In genomic region chr2:77174313-77174712, GRCm38 (mm10) we compare ENCODE assay signal across 8 mouse cellular contexts. TPM values are rescaled to one million over a fixed set of nuclear protein-coding genes. Genes with fewer than 3 reads are reported as not detected.
DNase-seq lines count a peak whose midpoint lies in the region; ATAC-seq and TF ChIP-seq lines count a peak whose summit lies in the region.
"Had no signal": no experiment of that assay in that cellular context is flagged by ENCODE, and none has a peak within 500 bp of the region (broad histone marks: within the 10 kb centered on the region; RNA-seq: fewer than 3 reads in every experiment).

No protein-coding gene starts in this region.

- no peaks in the 10 kb centered on the region for H3K27me3 ChIP-seq in lung, embryonic 14.5 days (ENCODE audit: insufficient read depth, low read length)
- no peaks in the 10 kb centered on the region for H3K27me3 ChIP-seq in heart, embryonic 12.5 days (replicated peaks)
- no peaks in the 10 kb centered on the region for H3K27me3 ChIP-seq in kidney, postnatal 0 days (ENCODE audit: insufficient read depth, low read length)
- no peaks in the 10 kb centered on the region for H3K27me3 ChIP-seq in forebrain, embryonic 14.5 days (replicated peaks; ENCODE audit: control insufficient read depth, insufficient read depth, low read length)

- peaks cover 8% of the 10 kb centered on the region; the same call in 1 of the 2 replicates for H3K4me1 ChIP-seq in lung, embryonic 14.5 days (ENCODE audit: insufficient read depth)
- H3K4me1 ChIP-seq in lung, adult 2 months (ENCODE audit: control insufficient read depth, insufficient read depth, low read length): peaks cover 9% of the 10 kb centered on the region
- H3K4me1 ChIP-seq in heart, embryonic 12.5 days (replicated peaks): peaks cover 52% of the 10 kb centered on the region
- peaks cover 21% of the 10 kb centered on the region; the same call in 1 of the 2 replicates for H3K4me1 ChIP-seq in kidney, postnatal 0 days (replicated peaks; ENCODE audit: insufficient read depth, low read length)
- H3K4me1 ChIP-seq in forebrain, embryonic 14.5 days (ENCODE audit: control insufficient read depth, insufficient read depth, low read length): peaks cover 16% of the 10 kb centered on the region; the same call in 1 of the 2 replicates

- no peaks in the 10 kb centered on the region for H3K36me3 ChIP-seq in lung, embryonic 14.5 days (ENCODE audit: insufficient read depth)
- H3K36me3 ChIP-seq in heart, embryonic 12.5 days: no peaks in the 10 kb centered on the region
- no peaks in the 10 kb centered on the region for H3K36me3 ChIP-seq in kidney, postnatal 0 days (ENCODE audit: insufficient read depth, low read length)
- H3K36me3 ChIP-seq in forebrain, embryonic 14.5 days (ENCODE audit: control insufficient read depth, insufficient read depth, low read length): no peaks in the 10 kb centered on the region

- no peaks in the 10 kb centered on the region for H3K9me3 ChIP-seq in lung, embryonic 14.5 days (ENCODE audit: low read depth, low read length)
- no peaks in the 10 kb centered on the region for H3K9me3 ChIP-seq in heart, embryonic 12.5 days (replicated peaks)
- no peaks in the 10 kb centered on the region for H3K9me3 ChIP-seq in kidney, postnatal 0 days (replicated peaks; ENCODE audit: low read length)
- H3K9me3 ChIP-seq in forebrain, embryonic 14.5 days (replicated peaks; ENCODE audit: control insufficient read depth, low read length): no peaks in the 10 kb centered on the region

- 34% methylated on average over 2 of the region's 2 CpGs for WGBS in lung, embryonic 14.5 days
- WGBS in lung, adult 2 months: 63% methylated on average over 2 of the region's 2 CpGs
- 71% methylated on average over 2 of the region's 2 CpGs for WGBS in heart, embryonic 12.5 days
- WGBS in kidney, postnatal 0 days: 64% methylated on average over 2 of the region's 2 CpGs
- 65% methylated on average over 2 of the region's 2 CpGs for WGBS in forebrain, embryonic 14.5 days

- no peak overlapping the region for H3K4me3 ChIP-seq in lung, embryonic 14.5 days (ENCODE audit: low read depth, low read length)
- no peak overlapping the region for H3K4me3 ChIP-seq in lung, adult 2 months (replicated peaks; ENCODE audit: extremely low read depth, low read depth, low read length)
- no peak overlapping the region for H3K4me3 ChIP-seq in heart, embryonic 12.5 days
- H3K4me3 ChIP-seq in kidney, postnatal 0 days (replicated peaks; ENCODE audit: low read depth, low read length): no peak overlapping the region
- H3K4me3 ChIP-seq in forebrain, embryonic 14.5 days (ENCODE audit: low read depth, low read length): no peak overlapping the region

- H3K9ac ChIP-seq in lung, embryonic 14.5 days: no peak overlapping the region
- no peak overlapping the region for H3K9ac ChIP-seq in heart, embryonic 12.5 days
- H3K9ac ChIP-seq in kidney, postnatal 0 days (ENCODE audit: low read depth, low read length): no peak overlapping the region
- no peak overlapping the region for H3K9ac ChIP-seq in forebrain, embryonic 14.5 days (ENCODE audit: low read length)

- TF ChIP-seq CTCF in lung, embryonic 14.5 days (IDR thresholded peaks at IDR 0.05; ENCODE audit: low read depth): no peak
- TF ChIP-seq CTCF in lung, adult 2 months (IDR thresholded peaks at IDR 0.05; ENCODE audit: insufficient read depth, low read length): no peak
- TF ChIP-seq CTCF in kidney, postnatal 0 days (IDR thresholded peaks at IDR 0.05; ENCODE audit: low read depth): no peak

- DNase-seq in lung, embryonic 14.5 days: peak; percentile 81
- DNase-seq in lung, adult 2 months: no peak
- no peak for DNase-seq in kidney, postnatal 0 days (ENCODE audit: low spot score)
- peak; percentile 48 for DNase-seq in skeletal muscle tissue, adult 2 months (ENCODE audit: low read depth, low spot score)
- DNase-seq in embryo, embryonic 9.5 days (ENCODE audit: extremely low spot score): no peak
- no peak for DNase-seq in forebrain, embryonic 14.5 days (ENCODE audit: low spot score)
- DNase-seq: gastrocnemius, postnatal 14 days had no signal

- H3K27ac ChIP-seq in lung, embryonic 14.5 days (ENCODE audit: low read depth): no peak overlapping the region
- H3K27ac ChIP-seq in heart, embryonic 12.5 days (ENCODE audit: poor library complexity, severe bottlenecking): peak overlapping the region; percentile 59
- 0 out of 2 replicates have a peak overlapping the region, but pooled peaks have one; percentile 25 for H3K27ac ChIP-seq in kidney, postnatal 0 days
- no peak overlapping the region for H3K27ac ChIP-seq in forebrain, embryonic 14.5 days (ENCODE audit: low read depth, low read length)

- no peak for TF ChIP-seq POLR2A in lung, adult 2 months (IDR thresholded peaks at IDR 0.05; ENCODE audit: borderline replicate concordance, extremely low read depth, low read depth, low read length)

- ATAC-seq in lung, embryonic 14.5 days (ENCODE audit: insufficient read depth): no peak
- ATAC-seq in heart, embryonic 12.5 days (ENCODE audit: insufficient number of reproducible peaks, low FRiP score): no peak
- no peak for ATAC-seq in kidney, postnatal 0 days (replicated peaks; ENCODE audit: low FRiP score, low read depth)
- ATAC-seq in forebrain, embryonic 14.5 days: no peak

- H3K4me2 ChIP-seq in lung, embryonic 14.5 days: no peak overlapping the region
- H3K4me2 ChIP-seq in heart, embryonic 12.5 days: no peak overlapping the region
- H3K4me2 ChIP-seq in kidney, postnatal 0 days (ENCODE audit: low read length): no peak overlapping the region
- no peak overlapping the region for H3K4me2 ChIP-seq in forebrain, embryonic 14.5 days (ENCODE audit: low read length)

RNA-seq across cellular contexts. Expression of gene Ccdc141, which starts 3.9 kb away (rescaled TPM):
- 8.4 and 15.0 TPM in 2 replicates for polyA plus RNA-seq in lung, embryonic 14.5 days (2014; fragmentation: Nextera tagmentation; extraction: Ambion mirVana)
- polyA plus RNA-seq in lung, adult 2 months (2012; rRNA removed): 15.9 and 19.8 TPM in 2 replicates
- 191 and 206 TPM in 2 replicates for polyA plus RNA-seq in heart, embryonic 12.5 days (2016; fragmentation: Nextera tagmentation; extraction: Ambion mirVana)
- polyA plus RNA-seq in kidney, postnatal 0 days (2015; fragmentation: Nextera tagmentation; extraction: Ambion mirVana): 12.7 and 12.9 TPM in 2 replicates
- polyA plus RNA-seq in forebrain, embryonic 14.5 days (2014; fragmentation: Nextera tagmentation; extraction: Ambion mirVana): 4.3 and 5.1 TPM in 2 replicates

Comparison
In these comparisons a context has a peak if more than half of its experiments do, and no peak if none do; other contexts are left out.
1. DNase-seq: peak in lung, embryonic 14.5 days (single experiment) and skeletal muscle tissue, adult 2 months (single experiment); none in lung, adult 2 months (single experiment), kidney, postnatal 0 days (single experiment), embryo, embryonic 9.5 days (single experiment) and forebrain, embryonic 14.5 days (single experiment).
2. H3K27ac ChIP-seq: peak in heart, embryonic 12.5 days (single experiment) and kidney, postnatal 0 days (single experiment); none in lung, embryonic 14.5 days (single experiment) and forebrain, embryonic 14.5 days (single experiment).